Comparison of ENCODE assay signal across 8 mouse cellular contexts in the genomic region with DNA sequence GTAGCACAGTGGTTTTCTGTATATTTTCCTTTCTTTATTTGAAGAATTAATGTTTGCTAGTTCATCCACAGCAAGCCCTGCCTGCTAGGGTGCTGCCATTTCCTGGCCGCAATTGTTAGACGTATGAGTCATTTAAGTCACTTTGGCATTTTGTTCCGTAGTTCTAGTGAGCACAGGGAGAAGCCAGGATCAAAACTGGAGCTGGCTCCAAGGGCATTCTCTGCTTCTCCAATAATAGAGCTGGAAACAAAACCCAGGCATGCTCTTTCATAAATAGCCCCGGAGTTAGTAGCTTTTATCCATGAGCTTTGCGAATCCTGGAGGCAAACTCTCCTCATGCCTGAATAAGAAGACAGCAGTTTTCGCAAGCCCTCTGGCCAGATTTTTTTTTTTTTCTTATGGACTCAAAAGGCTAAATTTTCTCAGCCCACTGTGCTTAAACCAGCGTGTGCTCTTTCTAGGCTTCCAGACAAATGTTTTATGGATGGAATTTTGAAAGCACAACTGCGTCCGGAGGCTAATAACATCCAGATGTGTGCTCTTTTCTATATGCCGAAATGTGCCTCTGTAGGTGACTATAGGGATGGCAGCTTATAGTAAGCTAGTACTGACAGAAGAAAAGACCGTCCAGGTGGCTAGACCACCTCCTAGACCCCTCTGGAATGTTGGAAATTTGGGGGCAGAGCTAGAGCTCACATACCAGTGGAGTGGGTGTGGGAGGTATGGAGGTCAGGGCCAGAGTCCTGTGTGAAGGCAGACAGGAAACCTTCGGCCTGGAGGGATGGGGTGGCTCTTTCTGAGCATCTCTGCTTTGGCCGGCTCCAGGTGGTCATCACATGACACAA. TPM values are rescaled to one million over a fixed set of nuclear protein-coding genes. Genes with fewer than 3 reads are reported as not detected.
DNase-seq lines count a peak whose midpoint lies in the region; ATAC-seq and TF ChIP-seq lines count a peak whose summit lies in the region.

No protein-coding gene starts in this region.

- H3K4me2 ChIP-seq in kidney, postnatal 0 days (ENCODE audit: low read length) = peak overlapping the region; percentile 83
- peak overlapping the region; percentile 87 for H3K4me2 ChIP-seq in forebrain, postnatal 0 days (ENCODE audit: low read depth)
- H3K4me2 ChIP-seq in intestine, embryonic 16.5 days (ENCODE audit: low read depth, low read length) = peak overlapping the region; percentile 91
- H3K4me2 ChIP-seq in neural tube, embryonic 11.5 days (ENCODE audit: low read depth) = peak overlapping the region; percentile 95

- H3K9me3 ChIP-seq in kidney, postnatal 0 days (replicated peaks; ENCODE audit: low read length) = no peaks in the 10 kb centered on the region
- no peaks in the 10 kb centered on the region for H3K9me3 ChIP-seq in forebrain, postnatal 0 days (ENCODE audit: low read length)
- no peaks in the 10 kb centered on the region for H3K9me3 ChIP-seq in intestine, embryonic 16.5 days (ENCODE audit: control insufficient read depth, low read length)
- H3K9me3 ChIP-seq in neural tube, embryonic 11.5 days (ENCODE audit: control insufficient read depth, low read length) = no peaks in the 10 kb centered on the region

- H3K36me3 ChIP-seq in kidney, postnatal 0 days (ENCODE audit: insufficient read depth, low read length) = 0 out of 2 replicates have a peak, but pooled peaks cover 5% of the 10 kb centered on the region
- peaks cover 11% of the 10 kb centered on the region; the same call in 1 of the 2 replicates for H3K36me3 ChIP-seq in forebrain, postnatal 0 days (ENCODE audit: insufficient read depth)
- H3K36me3 ChIP-seq in intestine, embryonic 16.5 days (ENCODE audit: control insufficient read depth, insufficient read depth, low read length) = no peaks in the 10 kb centered on the region
- no peaks in the 10 kb centered on the region; the same call in 1 of the 2 replicates for H3K36me3 ChIP-seq in neural tube, embryonic 11.5 days (ENCODE audit: control insufficient read depth, insufficient read depth, low read length)

- peak; percentile 18; the same call in 1 of the 2 replicates for TF ChIP-seq CTCF in kidney, postnatal 0 days (IDR thresholded peaks at IDR 0.05; ENCODE audit: low read depth)
- TF ChIP-seq CTCF in forebrain, postnatal 0 days (IDR thresholded peaks at IDR 0.05; ENCODE audit: low read depth) = peak; percentile 42

- peak; percentile 64 for DNase-seq in kidney, postnatal 0 days (ENCODE audit: low spot score)
- DNase-seq in kidney, adult 9 months = no peak
- peak; percentile 62 for DNase-seq in R1 (ENCODE audit: low read depth, low spot score)
- no peak for DNase-seq in forebrain, postnatal 0 days
- DNase-seq in neural tube, embryonic 11.5 days (ENCODE audit: low spot score) = peak; percentile 55
- no peak for DNase-seq in kidney, postnatal 4 days
- DNase-seq in right cerebral cortex, postnatal 25 days = no peak

- no peak overlapping the region for H3K27ac ChIP-seq in kidney, postnatal 0 days
- peak overlapping the region; percentile 42; the same call in 1 of the 2 replicates for H3K27ac ChIP-seq in forebrain, postnatal 0 days (ENCODE audit: low read depth, low read length)
- H3K27ac ChIP-seq in intestine, embryonic 16.5 days (ENCODE audit: low read length) = no peak overlapping the region; the same call in 1 of the 2 replicates
- peak overlapping the region; percentile 67; the same call in 1 of the 2 replicates for H3K27ac ChIP-seq in neural tube, embryonic 11.5 days (ENCODE audit: low read depth, low read length)

- no peaks in the 10 kb centered on the region for H3K27me3 ChIP-seq in kidney, postnatal 0 days (ENCODE audit: insufficient read depth, low read length)
- no peaks in the 10 kb centered on the region for H3K27me3 ChIP-seq in forebrain, postnatal 0 days (ENCODE audit: insufficient read depth, low read length)
- no peaks in the 10 kb centered on the region for H3K27me3 ChIP-seq in intestine, embryonic 16.5 days (replicated peaks; ENCODE audit: control insufficient read depth, insufficient read depth, low read length)
- H3K27me3 ChIP-seq in neural tube, embryonic 11.5 days (ENCODE audit: control insufficient read depth, insufficient read depth, low read length) = no peaks in the 10 kb centered on the region

- H3K4me3 ChIP-seq in kidney, postnatal 0 days (replicated peaks; ENCODE audit: low read depth, low read length) = peak overlapping the region; percentile 48
- H3K4me3 ChIP-seq in forebrain, postnatal 0 days (ENCODE audit: low read depth, low read length) = peak overlapping the region; percentile 76
- peak overlapping the region; percentile 87 for H3K4me3 ChIP-seq in intestine, embryonic 16.5 days (ENCODE audit: low read length)
- H3K4me3 ChIP-seq in neural tube, embryonic 11.5 days (ENCODE audit: low read depth, low read length) = peak overlapping the region; percentile 61

- ATAC-seq in kidney, postnatal 0 days (replicated peaks; ENCODE audit: low FRiP score, low read depth) = peak; percentile 67
- peak; percentile 68 for ATAC-seq in forebrain, postnatal 0 days
- ATAC-seq in intestine, embryonic 16.5 days = peak; percentile 68
- ATAC-seq in neural tube, embryonic 11.5 days (ENCODE audit: insufficient read depth, low FRiP score, low TSS enrichment) = peak; percentile 66

- H3K4me1 ChIP-seq in kidney, postnatal 0 days (replicated peaks; ENCODE audit: insufficient read depth, low read length) = peaks cover 7% of the 10 kb centered on the region
- 0 out of 2 replicates have a peak, but pooled peaks cover 3% of the 10 kb centered on the region for H3K4me1 ChIP-seq in forebrain, postnatal 0 days (ENCODE audit: insufficient read depth)
- 0 out of 2 replicates have a peak, but pooled peaks cover 7% of the 10 kb centered on the region for H3K4me1 ChIP-seq in intestine, embryonic 16.5 days (ENCODE audit: control insufficient read depth, insufficient read depth, low read length)
- H3K4me1 ChIP-seq in neural tube, embryonic 11.5 days (ENCODE audit: control insufficient read depth, insufficient read depth, low read length) = no peaks in the 10 kb centered on the region

- 18% methylated on average over 13 of the region's 13 CpGs for WGBS in kidney, postnatal 0 days
- WGBS in forebrain, postnatal 0 days = 15% methylated on average over 13 of the region's 13 CpGs
- WGBS in intestine, embryonic 16.5 days = 16% methylated on average over 13 of the region's 13 CpGs
- WGBS in neural tube, embryonic 11.5 days = 21% methylated on average over 13 of the region's 13 CpGs

- H3K9ac ChIP-seq in kidney, postnatal 0 days (ENCODE audit: low read depth, low read length) = no peak overlapping the region
- H3K9ac ChIP-seq in forebrain, postnatal 0 days = peak overlapping the region; percentile 77
- peak overlapping the region; percentile 89 for H3K9ac ChIP-seq in intestine, embryonic 16.5 days (ENCODE audit: low read depth, low read length)
- H3K9ac ChIP-seq in neural tube, embryonic 11.5 days (ENCODE audit: low read length) = peak overlapping the region; percentile 77

RNA-seq across cellular contexts. Expression of gene Gsto1, which starts 0.6 kb away (rescaled TPM):
- 150 and 159 TPM in 2 replicates for polyA plus RNA-seq in kidney, postnatal 0 days (2015; fragmentation: Nextera tagmentation; extraction: Ambion mirVana)
- 120 and 187 TPM in 2 replicates for total RNA-seq in forebrain, postnatal 0 days (2014; rRNA removed)
- polyA plus RNA-seq in forebrain, postnatal 0 days (2015; fragmentation: Nextera tagmentation; extraction: Ambion mirVana) = 166 and 184 TPM in 2 replicates
- 588 and 626 TPM in 2 replicates for polyA plus RNA-seq in intestine, embryonic 16.5 days (2015; fragmentation: Nextera tagmentation; extraction: Ambion mirVana)
- 130 and 136 TPM in 2 replicates for polyA plus RNA-seq in neural tube, embryonic 11.5 days (2014; fragmentation: Nextera tagmentation; extraction: Ambion mirVana)

RNA-seq across cellular contexts. Expression of gene Gsto2, which starts 11.2 kb away (rescaled TPM):
- polyA plus RNA-seq in kidney, postnatal 0 days (2015; fragmentation: Nextera tagmentation; extraction: Ambion mirVana) = 1.7 and 1.9 TPM in 2 replicates
- 0.77 and 0.95 TPM in 2 replicates for total RNA-seq in forebrain, postnatal 0 days (2014; rRNA removed)
- 0.88 and 0.93 TPM in 2 replicates for polyA plus RNA-seq in forebrain, postnatal 0 days (2015; fragmentation: Nextera tagmentation; extraction: Ambion mirVana)
- polyA plus RNA-seq in intestine, embryonic 16.5 days (2015; fragmentation: Nextera tagmentation; extraction: Ambion mirVana) = 0.68 and 1.2 TPM in 2 replicates
- polyA plus RNA-seq in neural tube, embryonic 11.5 days (2014; fragmentation: Nextera tagmentation; extraction: Ambion mirVana) = 0.99 and 1.3 TPM in 2 replicates

Comparison
In these comparisons a context has a peak if more than half of its experiments do, and no peak if none do; other contexts are left out.
1. DNase-seq: peak in kidney, postnatal 0 days (single experiment), R1 (single experiment) and neural tube, embryonic 11.5 days (single experiment); none in kidney, adult 9 months (single experiment), forebrain, postnatal 0 days (single experiment), kidney, postnatal 4 days (0 of 2) and right cerebral cortex, postnatal 25 days (single experiment).
2. H3K27ac ChIP-seq: peak in forebrain, postnatal 0 days (single experiment) and neural tube, embryonic 11.5 days (single experiment); none in kidney, postnatal 0 days (single experiment) and intestine, embryonic 16.5 days (single experiment).
3. Peak in every context shown above with its lines, with median percentiles within 50 percentile points of each other: ATAC-seq, H3K4me2 ChIP-seq and H3K4me3 ChIP-seq.